Mouse (Mus musculus): Measurements from ENCODE around the gene Ipmk.

Ipmk gene

DNA sequence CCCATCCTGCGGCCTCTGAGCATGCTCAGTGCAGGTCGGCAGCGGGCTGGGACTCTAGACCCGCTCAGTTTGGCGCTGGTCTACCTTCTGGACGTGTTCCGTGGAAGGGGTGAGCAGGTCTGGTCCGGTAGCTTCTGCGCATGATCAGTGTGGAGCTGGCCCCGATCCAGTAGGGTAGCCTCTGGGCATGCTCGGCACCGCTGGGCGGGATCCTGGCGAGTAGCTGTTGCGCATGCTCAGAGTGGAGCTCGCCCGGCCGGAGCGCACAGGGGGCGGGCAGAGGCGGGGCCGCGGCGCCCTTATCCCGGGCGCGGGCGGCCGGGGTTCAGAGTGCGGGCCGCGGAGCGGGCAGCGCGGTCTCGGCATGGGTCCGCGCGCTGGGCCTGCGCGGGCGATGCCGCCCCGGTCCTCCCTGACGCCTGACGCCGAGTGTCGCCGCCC, at the start of gene Ipmk:
Gene Ipmk, plus strand, starts transcription at position 255 of the 441 bp plus-strand sequence.
- DNase-seq: peak; percentile 99

DNA sequence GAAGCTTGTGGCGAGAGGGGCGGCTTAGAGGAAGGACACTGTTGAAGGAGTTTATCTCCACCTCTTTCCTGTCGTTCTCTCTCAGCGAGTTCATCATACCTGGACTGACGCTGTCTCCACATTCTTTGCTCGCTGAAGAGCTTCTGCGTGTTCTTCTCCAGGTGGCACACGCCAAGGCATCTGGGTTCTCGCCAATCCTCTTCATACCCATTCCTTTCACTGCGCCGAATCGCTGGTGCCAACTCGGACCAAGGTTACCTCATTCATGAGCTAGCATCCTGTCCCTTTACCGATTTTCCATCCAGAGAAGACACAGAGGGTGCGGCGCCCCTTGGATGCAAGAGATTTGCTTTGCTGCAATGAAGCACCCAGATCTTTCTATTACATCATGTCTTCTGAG, 47.4 kb upstream of the Ipmk start:
- DNase-seq: no peak

DNA sequence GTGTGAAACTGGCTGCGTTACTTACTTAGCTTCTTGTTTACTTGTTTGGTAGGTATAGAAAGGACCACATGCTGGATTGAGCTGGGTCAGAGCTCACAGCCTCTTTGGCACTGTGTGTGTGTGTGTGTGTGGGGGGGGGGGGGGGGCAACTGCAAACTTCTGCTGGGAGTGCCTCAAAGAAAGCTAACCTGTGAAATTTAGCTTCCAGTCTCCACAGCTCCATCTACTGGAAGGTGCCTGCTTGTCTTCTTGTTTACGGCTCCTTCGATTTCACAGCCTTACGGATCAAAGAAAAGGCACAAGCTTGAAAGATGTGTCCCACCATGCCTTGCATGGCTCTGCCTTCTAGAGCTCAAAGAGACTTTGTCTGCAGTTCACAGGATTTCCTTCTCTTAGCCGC, 45.1 kb upstream of the Ipmk start:
- DNase-seq: no peak

DNA sequence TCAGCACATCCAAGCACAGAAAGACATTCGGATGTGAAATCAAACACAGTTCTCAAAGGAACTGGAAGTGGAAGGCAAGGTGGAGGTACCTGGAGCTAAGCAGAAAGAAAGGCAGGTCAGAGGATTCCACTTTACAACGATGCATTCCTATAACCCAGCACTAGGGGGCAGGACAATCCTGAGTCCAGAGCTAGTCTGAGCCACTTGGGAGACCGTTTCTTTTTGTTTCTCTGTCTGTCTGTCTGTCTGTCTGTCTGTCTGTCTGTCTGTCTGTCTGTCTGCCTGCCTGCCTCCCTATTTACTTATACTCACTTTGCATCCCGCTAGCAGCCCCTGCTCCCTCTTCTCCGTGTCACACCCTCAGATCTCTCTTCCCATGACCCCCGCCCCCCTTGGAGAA, 41.4 kb upstream of the Ipmk start:
- no peak for DNase-seq

DNA sequence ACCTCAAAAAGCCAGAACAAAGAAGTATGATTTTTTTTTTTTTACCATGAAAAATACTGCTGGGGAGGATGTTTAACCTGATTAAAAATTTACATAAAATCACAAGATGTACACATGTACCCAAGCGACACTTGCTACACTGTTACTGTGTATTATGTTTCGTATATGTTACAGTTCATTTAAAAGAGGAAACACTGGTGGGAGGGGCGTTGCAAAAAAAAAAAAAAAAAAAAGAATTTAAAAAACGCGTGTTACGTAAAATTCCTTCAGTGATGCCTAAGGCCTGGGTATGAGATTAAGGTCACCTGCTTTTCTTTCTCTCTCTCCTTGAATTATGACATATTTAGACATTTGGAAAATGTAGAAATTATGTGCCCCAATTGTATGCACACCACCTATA, 40.8 kb upstream of the Ipmk start:
- DNase-seq: no peak

DNA sequence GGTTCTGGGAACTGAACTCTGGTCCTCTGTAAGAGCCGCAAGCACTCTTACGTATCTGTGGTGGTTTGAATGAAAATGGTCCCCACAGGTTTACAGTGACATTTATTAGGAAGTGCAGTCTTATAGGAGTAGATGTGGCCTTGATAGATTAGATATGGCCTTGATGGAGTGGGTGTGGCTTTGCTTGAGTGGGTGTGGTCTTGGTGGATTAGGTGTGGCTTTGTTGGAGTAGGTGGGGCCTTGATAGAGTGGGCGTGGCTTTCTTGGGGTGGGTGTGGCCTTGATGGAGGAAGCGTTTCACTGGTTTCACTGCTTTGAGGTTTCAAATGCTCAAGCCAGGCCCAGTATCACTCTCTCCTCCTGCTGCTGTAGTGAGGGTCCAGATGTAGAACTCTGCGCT, 39.4 kb upstream of the Ipmk start:
- DNase-seq: no peak

DNA sequence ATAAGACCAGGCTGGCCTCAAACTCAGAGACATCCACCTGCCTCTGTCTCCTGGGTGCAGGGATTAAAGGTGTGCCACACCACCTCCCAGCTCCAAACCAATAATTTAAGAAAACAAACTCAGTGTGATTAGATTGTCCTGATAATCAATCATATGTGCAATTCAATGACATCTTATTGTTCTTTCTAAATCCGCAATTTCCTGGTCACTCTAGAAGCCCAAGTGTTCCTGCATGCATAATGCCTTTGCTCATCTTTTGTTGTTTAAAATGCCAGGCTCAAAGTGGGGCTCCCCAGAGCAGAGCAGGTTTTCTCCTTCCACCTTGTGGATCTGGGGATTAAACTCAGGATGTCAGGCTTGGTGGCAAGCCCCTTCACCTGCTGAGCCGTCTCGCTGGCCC, 37.3 kb upstream of the Ipmk start:
- DNase-seq: no peak

DNA sequence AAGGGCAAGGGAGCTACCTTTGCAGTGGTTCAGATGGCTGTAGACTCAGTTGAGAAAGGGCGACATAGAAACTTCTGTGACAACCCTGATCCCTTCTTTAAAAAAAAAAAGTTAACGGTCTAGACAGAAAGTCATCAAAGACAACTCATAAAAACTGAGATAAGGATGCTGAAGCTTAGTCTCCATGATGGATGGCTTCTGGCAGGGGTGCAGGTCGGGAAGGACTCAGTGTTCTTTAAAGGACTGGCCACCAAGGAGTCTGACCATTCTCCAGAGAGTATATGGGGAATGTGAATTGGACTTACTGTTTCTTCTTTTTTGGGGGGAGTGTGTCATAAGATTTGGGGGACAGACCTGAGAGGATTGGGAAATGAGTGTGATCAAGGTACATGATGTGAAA, 33.0 kb upstream of the Ipmk start:
- DNase-seq: no peak

DNA sequence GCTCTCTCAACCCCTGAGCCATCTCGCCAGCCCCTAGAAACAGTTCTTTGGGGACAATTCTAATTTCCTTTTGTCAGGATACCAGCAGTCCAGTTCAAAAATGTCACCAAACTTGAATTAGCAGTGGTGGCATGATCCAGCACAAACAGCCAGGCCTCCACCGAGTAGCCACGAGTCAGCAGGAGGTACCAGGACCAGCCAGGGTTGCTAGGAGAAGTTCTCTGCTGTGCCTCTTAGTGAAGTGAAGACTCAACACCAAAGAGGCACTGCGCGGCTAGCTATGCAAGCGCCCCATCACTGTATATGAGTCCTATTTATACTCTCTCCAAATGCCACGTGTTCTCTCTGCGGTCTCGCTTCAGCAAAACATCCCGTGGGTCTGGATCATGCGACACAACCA, 31.5 kb upstream of the Ipmk start:
- DNase-seq: no peak

DNA sequence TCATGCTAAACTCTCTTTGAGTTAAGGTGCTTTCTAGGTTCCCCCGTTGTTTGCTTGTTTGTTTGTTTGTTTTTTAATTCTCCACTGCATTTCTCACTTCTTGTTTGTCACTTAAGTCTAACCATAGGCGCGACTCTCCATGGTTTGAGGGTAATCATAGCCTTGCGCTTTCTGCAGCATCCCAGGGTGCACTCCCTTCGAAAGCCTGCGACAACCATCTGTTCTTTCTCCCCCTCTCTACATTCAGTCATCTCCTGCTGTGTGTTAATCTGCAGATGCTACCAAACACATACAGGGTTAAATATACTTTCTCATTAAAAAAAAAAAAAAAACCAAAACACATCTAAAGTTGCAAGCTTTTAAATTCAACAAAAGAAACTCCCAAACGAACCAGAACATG, 31.1 kb upstream of the Ipmk start:
- DNase-seq: no peak

DNA sequence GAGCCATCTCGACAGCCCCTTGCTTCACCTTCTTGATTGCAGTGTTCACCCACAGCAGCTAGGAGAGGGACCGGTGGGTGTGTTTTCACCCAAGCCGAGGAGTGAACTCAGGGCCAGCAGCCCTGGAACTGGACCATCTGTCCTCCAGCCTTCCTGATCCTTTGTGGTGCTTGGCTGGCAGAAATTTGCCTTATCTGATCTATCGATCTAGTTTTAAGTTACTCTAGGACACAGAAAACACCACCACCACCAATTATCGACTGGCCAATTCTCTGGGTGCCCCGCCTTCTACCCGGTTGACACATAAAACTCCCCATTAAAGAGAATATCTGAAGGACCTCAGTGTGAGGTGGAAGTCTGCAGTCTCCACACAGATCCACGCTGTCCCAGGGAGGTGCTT, 23.9 kb upstream of the Ipmk start:
- DNase-seq: no peak

DNA sequence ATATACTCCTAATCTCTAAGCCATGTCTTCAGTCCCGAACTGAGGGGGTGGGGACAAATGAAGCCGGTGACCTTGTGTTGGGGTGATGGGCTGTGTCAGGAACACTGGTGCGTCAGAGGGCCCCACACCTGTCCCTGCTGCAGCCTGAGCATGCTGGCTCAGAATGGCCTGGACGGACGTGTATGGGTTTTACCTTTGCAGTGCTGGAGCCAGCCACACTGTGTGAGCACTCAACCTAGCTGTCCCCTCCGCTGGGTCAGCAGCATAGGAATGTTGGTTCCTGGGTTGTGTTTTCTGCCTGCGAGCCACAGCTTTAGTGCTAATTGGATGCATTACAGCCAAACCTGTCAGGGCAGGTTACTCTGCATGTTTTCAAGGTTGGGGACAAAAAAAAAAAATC, 21.4 kb upstream of the Ipmk start:
- peak; percentile 58 for DNase-seq

DNA sequence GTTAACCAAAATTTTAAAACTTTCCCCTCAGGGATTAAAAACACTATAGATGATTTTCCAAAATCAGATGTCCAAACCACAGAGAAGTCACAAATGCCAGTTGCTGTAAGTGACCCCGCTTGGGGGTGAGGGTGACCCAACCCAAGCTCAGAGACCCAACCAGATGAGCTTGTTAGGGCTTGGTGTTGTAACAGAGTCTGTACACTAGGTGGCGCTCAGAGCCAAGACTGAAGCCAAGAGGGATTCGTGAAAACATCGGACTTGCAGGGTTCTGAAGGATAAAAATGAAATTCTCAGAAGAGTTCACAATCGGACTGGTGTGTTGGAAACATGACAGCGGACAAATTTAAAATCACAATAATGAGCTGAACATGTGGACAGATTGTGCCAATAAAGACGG, 20.8 kb upstream of the Ipmk start:
- peak; percentile 70 for DNase-seq

DNA sequence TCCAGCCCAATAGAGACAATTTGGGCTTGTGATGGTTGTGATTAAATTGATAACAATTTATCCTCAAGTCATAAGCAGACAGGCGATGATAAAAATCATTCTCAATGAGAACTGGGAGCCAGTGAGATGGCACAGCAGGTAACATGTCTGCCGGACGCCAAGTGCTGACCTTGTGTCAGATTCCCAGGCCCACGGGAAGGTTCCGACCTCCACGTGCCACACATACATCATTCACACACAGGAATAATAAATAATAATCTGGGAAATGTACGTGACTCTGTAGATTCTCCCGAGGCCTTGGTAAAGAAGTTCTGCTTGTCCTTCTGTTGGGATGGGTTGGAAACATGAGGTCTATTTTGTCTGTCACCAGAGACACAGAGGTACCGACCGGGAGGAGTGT, 20.2 kb upstream of the Ipmk start:
- DNase-seq: no peak

DNA sequence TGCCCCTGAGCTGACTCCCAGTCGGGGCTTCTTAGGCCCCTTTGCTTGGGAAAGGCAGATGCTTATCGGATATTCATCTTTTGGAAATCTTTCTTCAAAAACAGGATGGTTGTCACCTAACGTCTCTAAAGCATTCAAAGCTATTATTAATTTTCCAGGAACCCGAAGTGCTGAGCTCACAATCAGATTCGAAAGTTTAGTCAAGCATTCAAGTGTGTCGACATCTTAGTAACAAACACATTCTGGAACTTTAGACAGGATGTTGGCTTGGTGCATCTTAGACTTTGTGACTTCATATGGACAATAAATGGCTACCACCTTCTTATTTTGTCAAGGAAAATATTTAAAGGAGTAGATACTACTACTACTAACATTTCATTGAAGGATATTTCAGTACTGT, 19.2 kb upstream of the Ipmk start:
- no peak for DNase-seq

DNA sequence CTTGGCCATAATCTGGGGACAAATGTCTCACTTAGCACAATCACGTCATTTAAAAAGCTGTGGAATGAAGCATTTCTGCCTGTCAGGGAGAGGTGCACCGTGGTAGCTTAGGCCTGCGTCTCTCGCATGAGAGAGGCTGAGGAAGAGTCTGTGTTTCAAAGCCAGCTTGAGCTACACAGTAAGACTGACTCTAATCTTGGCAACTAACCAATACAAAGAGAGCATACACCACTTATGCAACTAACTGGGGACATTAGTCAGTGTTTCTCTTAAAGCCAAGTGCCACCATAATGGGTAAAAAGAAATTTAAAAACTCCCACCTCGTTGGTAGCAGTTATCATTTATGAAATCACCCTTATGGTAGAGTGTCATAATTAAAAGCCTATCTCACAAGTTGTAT, 18.7 kb upstream of the Ipmk start:
- no peak for DNase-seq

DNA sequence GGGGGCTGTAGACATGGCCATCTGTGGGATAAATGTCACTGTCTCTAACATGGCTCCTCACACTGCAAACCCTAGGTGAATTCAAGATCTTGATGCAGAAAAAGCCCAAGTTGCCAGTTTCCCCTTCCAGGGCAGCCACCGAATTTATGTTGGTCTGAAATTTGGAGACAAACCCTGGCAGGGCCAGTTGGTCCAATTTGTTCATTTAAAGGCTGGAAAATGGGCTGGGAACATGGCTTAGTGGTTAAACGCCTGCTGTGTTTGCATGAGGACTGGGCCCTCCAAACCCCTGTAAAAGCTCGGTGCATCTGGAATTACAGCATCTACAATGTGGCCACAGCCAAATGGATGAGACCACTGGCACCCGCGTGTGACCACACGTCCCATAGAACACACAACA, 18.3 kb upstream of the Ipmk start:
- DNase-seq: no peak

DNA sequence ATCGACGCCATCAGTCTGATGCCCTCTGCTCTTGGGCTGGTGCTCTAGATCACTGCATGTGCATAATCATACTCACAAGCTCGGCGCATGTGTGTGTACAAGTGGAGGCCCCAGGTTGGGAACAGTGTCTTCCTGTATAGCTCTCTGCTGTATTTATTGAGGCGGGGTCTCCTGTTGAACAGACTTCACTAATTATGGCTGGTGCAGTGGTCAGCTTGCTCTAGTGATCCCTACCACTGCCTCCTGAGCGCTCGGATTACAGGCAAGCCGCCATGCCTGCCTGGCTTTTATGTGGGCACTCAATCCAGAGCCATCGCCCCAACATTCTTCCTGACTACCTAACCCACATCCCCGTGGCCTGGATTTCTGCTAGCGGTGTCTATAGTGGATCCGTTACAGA, 17.5 kb upstream of the Ipmk start:
- no peak for DNase-seq

DNA sequence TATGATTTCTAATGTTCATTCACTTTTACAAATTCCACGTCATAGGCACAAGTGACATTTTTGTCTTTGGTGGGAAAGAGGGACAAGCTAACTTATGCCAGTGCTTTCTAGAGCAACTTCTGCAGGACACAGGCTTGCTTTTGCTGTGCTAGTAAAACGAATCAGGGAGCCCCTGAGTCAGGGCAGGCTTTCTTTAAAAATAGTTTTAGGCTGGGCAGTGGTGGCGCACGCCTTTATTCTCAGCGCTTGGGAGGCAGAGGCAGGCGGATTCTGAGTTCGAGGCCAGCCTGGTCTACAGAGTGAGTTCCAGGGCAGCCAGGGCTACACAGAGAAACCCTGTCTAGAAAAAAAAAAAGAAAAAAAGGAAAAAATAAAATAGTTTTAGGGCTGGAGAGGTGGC, 15.7 kb upstream of the Ipmk start:
- no peak for DNase-seq

DNA sequence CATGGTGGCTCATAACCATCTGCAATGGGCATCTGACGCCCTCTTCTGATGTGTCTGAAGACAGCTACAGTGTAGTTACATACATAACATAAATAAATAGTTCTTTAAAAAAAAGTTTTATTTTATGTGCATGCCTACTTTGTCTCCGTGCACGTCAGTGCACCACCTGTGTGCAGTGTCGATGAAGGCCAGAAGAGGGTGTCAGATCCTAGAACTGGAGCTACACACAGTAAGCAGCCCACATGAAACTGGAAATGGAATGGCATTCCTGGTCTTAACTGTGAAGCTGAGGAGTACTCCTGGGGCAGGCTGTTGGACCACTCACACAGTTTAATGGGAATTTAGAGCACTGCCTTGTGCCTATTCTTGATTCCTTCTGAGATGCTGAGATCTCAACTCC, 15.2 kb upstream of the Ipmk start:
- DNase-seq: no peak

DNA sequence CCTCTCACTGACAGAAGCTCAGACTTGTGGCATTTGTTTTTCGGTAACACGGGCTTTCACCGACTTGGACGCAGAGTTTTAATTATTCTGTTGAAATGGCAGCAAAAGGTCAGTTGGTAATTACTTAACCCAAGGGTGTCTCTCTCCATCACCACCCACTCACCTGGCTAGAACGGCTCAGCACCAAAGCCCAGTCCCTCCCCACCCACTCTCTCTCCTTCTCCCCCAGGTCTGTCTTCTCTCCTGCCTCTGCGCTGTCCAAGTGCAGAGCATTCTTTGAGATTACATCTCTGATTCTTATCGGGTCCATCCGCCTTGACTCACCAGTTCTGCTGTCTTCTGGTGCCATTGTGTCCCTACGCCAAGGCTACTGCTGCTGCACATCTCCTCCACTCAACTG, 14.7 kb upstream of the Ipmk start:
- no peak for DNase-seq

DNA sequence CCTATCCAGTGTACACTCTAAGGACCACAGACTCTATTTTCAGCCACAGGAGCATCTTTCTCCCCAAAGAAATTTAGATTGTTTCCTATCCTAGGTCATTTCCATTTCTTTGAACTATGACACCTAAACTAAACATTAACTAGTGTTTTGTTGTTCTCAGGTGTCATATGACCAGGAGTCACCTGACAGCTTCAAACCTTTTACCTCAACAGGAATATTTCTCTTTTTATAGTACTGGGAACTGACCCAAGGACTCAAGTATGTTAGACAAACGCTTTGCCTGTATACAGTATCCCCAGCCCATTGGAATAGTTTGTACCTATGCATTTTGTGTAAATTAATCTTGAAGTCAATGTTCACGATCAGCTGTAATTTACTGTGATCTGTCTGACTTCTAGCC, 9.8 kb upstream of the Ipmk start:
- no peak for DNase-seq

DNA sequence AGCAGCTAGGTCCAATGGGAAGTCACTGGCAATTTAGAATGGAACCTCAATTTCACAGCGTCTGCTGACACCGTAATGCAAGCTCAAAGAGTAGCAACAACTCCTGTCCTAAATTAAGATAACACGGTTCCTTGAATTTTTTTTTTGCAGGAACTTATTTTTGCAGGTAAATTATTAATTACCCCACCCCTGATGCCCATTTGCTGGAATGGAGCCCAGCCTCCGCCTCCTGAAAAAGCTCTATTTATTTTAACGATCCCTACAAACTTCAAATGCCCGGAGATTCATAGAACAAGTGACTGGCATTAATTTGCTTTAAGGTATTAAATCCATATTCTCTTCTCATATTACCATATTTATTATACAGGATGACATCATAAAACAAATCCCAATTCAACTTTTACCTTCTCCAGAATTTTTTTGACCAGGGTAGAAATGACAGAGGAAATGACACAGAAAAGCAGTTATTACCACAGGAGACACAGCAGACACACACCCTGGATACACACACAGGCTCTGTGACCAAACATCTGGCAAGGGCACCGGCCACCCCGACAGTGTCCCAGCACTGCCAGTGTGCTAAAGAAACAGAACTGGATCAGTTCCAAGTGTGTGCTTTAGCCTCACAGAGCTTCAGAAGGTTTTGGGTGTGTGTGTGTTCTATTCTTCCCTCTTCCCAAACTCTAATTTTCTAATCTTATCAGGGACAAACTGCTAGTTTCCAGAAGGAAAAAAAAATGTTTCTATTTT, 9.2 kb upstream of the Ipmk start:
- peak; percentile 74 for DNase-seq

DNA sequence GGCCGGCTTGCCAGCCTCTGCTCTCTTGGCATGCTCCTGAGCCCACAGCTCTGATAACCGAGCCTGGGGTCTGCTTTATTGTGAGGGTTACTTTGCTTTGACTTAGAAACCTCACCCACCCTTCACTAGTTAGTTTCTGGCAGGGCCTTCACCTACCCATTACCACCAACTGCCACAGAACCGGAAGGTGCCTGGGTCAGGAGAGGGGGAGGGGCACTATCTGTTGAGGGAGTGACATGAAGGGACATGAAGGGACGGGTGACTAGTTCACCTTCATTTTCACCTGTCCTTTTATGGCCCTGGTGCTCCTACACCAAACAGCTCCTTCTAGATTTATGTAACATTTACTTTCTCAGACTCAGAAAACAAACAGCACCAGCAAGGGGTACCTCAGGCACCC, 8.1 kb upstream of the Ipmk start:
- DNase-seq: no peak

DNA sequence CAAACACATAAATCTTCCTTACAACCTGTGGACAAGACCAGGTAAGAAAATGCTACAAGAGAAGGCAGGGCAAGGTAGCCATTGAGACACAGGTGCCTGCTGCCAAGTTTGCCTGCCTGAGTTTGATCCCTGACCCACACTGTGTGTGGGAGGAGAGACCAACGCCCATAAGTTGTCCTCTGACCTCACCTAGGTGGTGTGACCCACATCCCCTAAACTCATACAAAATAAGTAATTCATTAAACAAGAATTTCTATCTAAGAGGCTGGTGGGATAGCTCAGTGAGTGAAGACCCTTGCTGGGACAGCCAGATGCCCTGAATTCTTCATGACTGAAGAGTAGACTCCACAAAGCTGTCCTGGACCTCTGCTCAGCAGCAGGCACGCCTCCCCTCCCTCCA, 7.4 kb upstream of the Ipmk start:
- peak; percentile 84 for DNase-seq

DNA sequence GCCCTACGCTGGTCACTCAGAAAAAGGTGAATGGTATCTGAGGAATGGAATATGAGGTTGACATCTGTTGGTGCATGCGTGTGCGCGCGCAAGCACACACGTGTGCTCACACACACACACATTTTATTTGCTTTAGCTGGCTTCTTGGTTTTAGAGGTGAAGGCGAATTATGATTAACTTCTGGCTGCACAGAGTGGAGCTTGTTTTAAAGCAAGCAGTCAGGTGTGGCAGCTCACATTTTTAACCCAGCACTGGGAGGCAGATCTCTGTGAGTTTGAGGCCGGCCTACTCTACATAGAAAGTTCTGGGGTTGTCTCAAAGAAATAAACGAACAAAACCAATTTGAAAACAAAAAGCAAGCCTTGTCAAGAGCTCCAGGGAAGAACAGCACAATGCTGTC, 6.3 kb upstream of the Ipmk start:
- peak; percentile 55 for DNase-seq

Data from kidney, adult 11 months (tissue).